Mouse (Mus musculus) lung, embryonic 14.5 days (tissue): ENCODE measurements at regions not wholly inside any gene's neighbourhood (a gene's known extent, or its start where the extent isn't known, plus 50 kb on each side); places are given as distances from the start of the nearest gene placed in this dataset.
A peak's percentile ranks its signal among the peaks of the same experiment; 100 is the strongest.

Experiments
- ATAC-seq: fragments of 200-750 bp; cut with Nextera tagmentation; 2 replicates; pipeline ENCODE4 v1.8.0; 2017; ENCODE audit warnings: mild to moderate bottlenecking, moderate TSS enrichment, moderate library complexity; ENCODE audit not compliant: insufficient read depth
- DNase-seq: peaks from one replicate; pipeline ENCODE4 v3.0.0-alpha.2; 2015
- H3K27ac ChIP-seq: fragments of 300-500 bp; sonication (generic); 2 replicates; pipeline ENCODE4 v1.5.1; 2014; ENCODE audit warnings: low read depth, mild to moderate bottlenecking, moderate library complexity
- H3K27me3 ChIP-seq: fragments of 300-500 bp; sonication (generic); 2 replicates; pipeline ENCODE4 v1.6.1; 2014; ENCODE audit warnings: low read length, control low read depth; ENCODE audit not compliant: insufficient read depth
- H3K36me3 ChIP-seq: fragments of 300-500 bp; sonication (generic); 2 replicates; pipeline ENCODE4 v1.6.1; 2014; ENCODE audit warnings: control low read depth; ENCODE audit not compliant: insufficient read depth
- H3K4me1 ChIP-seq: fragments of 300-500 bp; sonication (generic); 2 replicates; pipeline ENCODE4 v1.6.1; 2014; ENCODE audit warnings: antibody characterized with exemption, control low read depth; ENCODE audit not compliant: insufficient read depth
- H3K4me2 ChIP-seq: fragments of 300-500 bp; sonication (generic); 2 replicates; pipeline ENCODE4 v1.6.1; 2014; ENCODE audit warnings: mild to moderate bottlenecking
- H3K4me3 ChIP-seq: fragments of 300-500 bp; sonication (generic); 2 replicates; pipeline ENCODE4 v1.5.1; 2014; ENCODE audit warnings: low read depth, low read length
- H3K9ac ChIP-seq: fragments of 300-500 bp; sonication (generic); 2 replicates; pipeline ENCODE4 v1.6.1; 2014
- H3K9me3 ChIP-seq: fragments of 300-500 bp; sonication (generic); 2 replicates; pipeline ENCODE4 v1.6.1; 2016; ENCODE audit warnings: low read depth, low read length, control low read depth
- CTCF ChIP-seq: IDR thresholded peaks from 2 replicates; pipeline ENCODE4 v1.5.1; 2016; ENCODE audit warnings: antibody characterized with exemption, low read depth
- WGBS: fragments of 180-500 bp; shearing (Covaris S2); extraction: QIAGEN DNeasy Blood & Tissue Kit; methylation state at CpG from one replicate; pipeline ENCODE4 v1.1.7; 2014; 5-methylcytosine and 5-hydroxymethylcytosine counted together

GRCm38 (mm10) chr1:137280391-137281386 is 320.4 kb upstream of the Nr5a2 start:
- no peak for ATAC-seq
- WGBS: 49% methylated on average over 10 of the region's 10 CpGs

DNA sequence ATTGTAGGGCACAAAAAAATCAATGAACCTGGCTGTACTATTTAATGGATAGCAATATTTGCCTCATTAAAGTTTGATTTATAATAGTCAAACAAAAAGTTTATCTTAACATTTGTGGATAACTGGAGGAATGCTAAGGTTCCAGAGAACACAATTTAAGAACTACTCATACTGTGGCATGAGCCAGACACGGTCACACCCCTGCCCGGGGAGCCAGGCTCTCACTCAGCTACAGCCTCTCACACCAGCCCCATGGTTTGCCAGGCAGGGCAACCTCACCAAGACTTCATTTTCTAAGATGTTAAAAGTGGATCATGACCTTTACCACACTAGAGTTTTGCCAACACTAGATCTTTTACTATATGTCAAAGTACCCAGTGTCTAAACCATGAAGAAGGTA is 319.7 kb upstream of the Nr5a2 start:
- TF ChIP-seq CTCF: no peak
- no peaks in the 10 kb centered on the region for H3K27me3 ChIP-seq
- H3K4me3 ChIP-seq: no peak overlapping the region
- no peak for ATAC-seq
- DNase-seq: no peak
- H3K9me3 ChIP-seq: no peaks in the 10 kb centered on the region
- no peak overlapping the region for H3K27ac ChIP-seq
- no peak overlapping the region for H3K4me2 ChIP-seq
- WGBS: 70% methylated on average over 2 of the region's 2 CpGs
- no peak overlapping the region for H3K9ac ChIP-seq
- H3K36me3 ChIP-seq: no peaks in the 10 kb centered on the region
- no peaks in the 10 kb centered on the region for H3K4me1 ChIP-seq

More at GRCm38 (mm10) chr1:137280391-137281386, 320.4 kb upstream of the Nr5a2 start:
- Histone ChIP-seq H3K4me3 (no peak overlapping the region), H3K27ac (no peak overlapping the region; the same call in 1 of the 2 replicates), H3K36me3 (no peaks in the 10 kb centered on the region), H3K4me2 (no peak overlapping the region), H3K4me1 (no peaks in the 10 kb centered on the region), H3K9ac (no peak overlapping the region), H3K9me3 (no peaks in the 10 kb centered on the region), H3K27me3 (no peaks in the 10 kb centered on the region)
- DNase-seq: peak; percentile 13
- no peak for TF ChIP-seq CTCF

- no peaks in the 10 kb centered on the region for H3K9me3 ChIP-seq
- 76% methylated on average over 9 of the region's 9 CpGs for WGBS
- ATAC-seq (no peak), DNase-seq (no peak)
- H3K36me3 ChIP-seq: no peaks in the 10 kb centered on the region
- no peak overlapping the region for H3K4me3 ChIP-seq
- H3K4me1 ChIP-seq: no peaks in the 10 kb centered on the region
- H3K4me2 ChIP-seq: no peak overlapping the region
- no peak overlapping the region for H3K9ac ChIP-seq
- TF ChIP-seq CTCF: no peak
- no peak overlapping the region for H3K27ac ChIP-seq
- H3K27me3 ChIP-seq: no peaks in the 10 kb centered on the region
Measured at GRCm38 (mm10) chr1:137270659-137271612, 310.7 kb upstream of the Nr5a2 start.

- Histone ChIP-seq H3K27me3 (no peaks in the 10 kb centered on the region), H3K9me3 (no peaks in the 10 kb centered on the region), H3K9ac (no peak overlapping the region), H3K4me2 (no peak overlapping the region), H3K4me3 (no peak overlapping the region), H3K27ac (no peak overlapping the region), H3K36me3 (no peaks in the 10 kb centered on the region), H3K4me1 (no peaks in the 10 kb centered on the region)
- DNase-seq (no peak), ATAC-seq (no peak)
- WGBS: 68% methylated on average over 1 of the region's 1 CpGs
- no peak for TF ChIP-seq CTCF
Measured at GRCm38 (mm10) chr1:137262806-137263370, 302.6 kb upstream of the Nr5a2 start.

DNA sequence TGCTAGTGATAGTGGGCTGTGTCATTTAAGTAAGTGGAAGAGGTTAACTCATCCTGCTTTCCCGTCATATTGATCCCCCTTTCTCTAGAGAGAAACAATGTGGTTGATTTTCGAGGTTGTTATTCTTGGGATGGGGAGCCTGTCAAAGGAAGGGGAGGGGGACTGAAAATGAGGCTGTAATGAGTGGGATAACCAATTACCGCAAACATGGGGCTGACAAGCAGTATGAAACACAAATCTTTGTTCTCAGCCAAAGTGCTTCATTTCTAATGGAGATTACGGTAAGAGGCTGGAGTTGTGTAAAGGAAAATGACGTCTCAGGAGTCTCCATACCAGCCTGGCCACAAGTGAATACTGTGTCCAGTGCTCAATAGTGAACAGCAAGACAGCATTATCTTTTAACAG is 301.9 kb upstream of the Nr5a2 start:
- Histone ChIP-seq H3K4me3 (no peak overlapping the region), H3K4me1 (peaks cover under 1% of the 10 kb centered on the region; the same call in 1 of the 2 replicates), H3K27me3 (no peaks in the 10 kb centered on the region), H3K36me3 (no peaks in the 10 kb centered on the region), H3K9me3 (no peaks in the 10 kb centered on the region), H3K9ac (no peak overlapping the region), H3K27ac (no peak overlapping the region), H3K4me2 (no peak overlapping the region)
- ATAC-seq: no peak
- DNase-seq: no peak
- 50% methylated on average over 5 of the region's 5 CpGs for WGBS
- no peak for TF ChIP-seq CTCF

DNA sequence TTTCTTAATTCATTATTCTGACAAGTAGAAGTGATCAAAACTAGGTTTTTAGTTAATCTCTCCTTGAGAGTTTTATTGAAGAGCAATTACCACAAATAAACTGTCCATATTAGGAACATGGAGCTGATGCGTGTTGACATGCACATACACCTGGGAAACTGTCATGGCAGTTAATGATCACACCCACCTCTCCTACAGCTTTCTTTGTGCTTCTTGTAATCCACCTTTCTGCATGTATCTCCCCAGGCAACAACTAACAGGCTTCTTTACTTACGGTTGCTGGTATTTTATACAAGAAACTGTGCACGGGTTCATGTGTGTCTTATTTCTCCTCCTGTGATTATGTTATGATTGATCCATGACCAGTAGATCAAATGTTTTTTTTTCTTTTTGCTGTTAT is 296.0 kb upstream of the Nr5a2 start:
- peaks cover 5% of the 10 kb centered on the region; the same call in 1 of the 2 replicates for H3K4me1 ChIP-seq

More for the DNA sequence above, 296.0 kb upstream of the Nr5a2 start:
- H3K4me3 ChIP-seq: no peak overlapping the region
- no peak overlapping the region for H3K4me2 ChIP-seq
- no peaks in the 10 kb centered on the region for H3K9me3 ChIP-seq
- H3K9ac ChIP-seq: no peak overlapping the region
- no peak overlapping the region for H3K27ac ChIP-seq
- WGBS: 78% methylated on average over 3 of the region's 3 CpGs
- no peak for ATAC-seq
- H3K27me3 ChIP-seq: no peaks in the 10 kb centered on the region
- no peaks in the 10 kb centered on the region for H3K36me3 ChIP-seq
- TF ChIP-seq CTCF: no peak
- DNase-seq: no peak
